Mouse (Mus musculus): ENCODE measurements around the gene Defb47. TPM values are rescaled to one million over a fixed set of nuclear protein-coding genes. Genes with fewer than 3 reads are reported as not detected.

The Defb47 gene
- total and polyA plus RNA-seq, 3 experiments: not detected

Other genes with a start within 250 kb of the Defb47 start
- gene Ints6, start 236.9 kb upstream of the Defb47 start, total RNA-seq (2012; rRNA removed): 29.1 and 31.0 TPM in 2 replicates
- gene Ints6, start 236.9 kb upstream of the Defb47 start, polyA plus RNA-seq (2012; ENCODE audit: insufficient read depth in 1 of 2, insufficient read length in 2 of 2, low read depth in 1 of 2, low replicate concordance in 2 of 2, missing spikeins in 1 of 2): 100 to 1,000 TPM in 1 of 2 experiments, 10 to 100 TPM in 1; 27.4 to 150 TPM
- 2.7 and 3.3 TPM in 2 replicates for gene Wdfy2, start 160.4 kb upstream of the Defb47 start, total RNA-seq (2012; rRNA removed)
- 1 to 10 TPM in 1 of 2 experiments, not detected in 1; 4.1 TPM for gene Wdfy2, start 160.4 kb upstream of the Defb47 start, polyA plus RNA-seq (2012; ENCODE audit: insufficient read depth in 1 of 2, insufficient read length in 2 of 2, low read depth in 1 of 2, low replicate concordance in 2 of 2, missing spikeins in 1 of 2)
- not detected in 2 replicates for gene Defb48, start 13.6 kb upstream of the Defb47 start, total RNA-seq (2012; rRNA removed)
- gene Defb48, start 13.6 kb upstream of the Defb47 start, polyA plus RNA-seq (2012; ENCODE audit: insufficient read depth in 1 of 2, insufficient read length in 2 of 2, low read depth in 1 of 2, low replicate concordance in 2 of 2, missing spikeins in 1 of 2): not detected
- gene Defb43, start 13.7 kb downstream of the Defb47 start, total RNA-seq (2012; rRNA removed): not detected in 2 replicates
- not detected for gene Defb43, start 13.7 kb downstream of the Defb47 start, polyA plus RNA-seq (2012; ENCODE audit: insufficient read depth in 1 of 2, insufficient read length in 2 of 2, low read depth in 1 of 2, low replicate concordance in 2 of 2, missing spikeins in 1 of 2)
- not detected in 2 replicates for gene Defb42, start 48.9 kb downstream of the Defb47 start, total RNA-seq (2012; rRNA removed)
- not detected for gene Defb42, start 48.9 kb downstream of the Defb47 start, polyA plus RNA-seq (2012; ENCODE audit: insufficient read depth in 1 of 2, insufficient read length in 2 of 2, low read depth in 1 of 2, low replicate concordance in 2 of 2, missing spikeins in 1 of 2)
- gene Defb30, start 51.9 kb downstream of the Defb47 start, total RNA-seq (2012; rRNA removed): not detected in 2 replicates
- not detected for gene Defb30, start 51.9 kb downstream of the Defb47 start, polyA plus RNA-seq (2012; ENCODE audit: insufficient read depth in 1 of 2, insufficient read length in 2 of 2, low read depth in 1 of 2, low replicate concordance in 2 of 2, missing spikeins in 1 of 2)